Mouse (Mus musculus) neural tube, embryonic 11.5 days (tissue): ENCODE data around the gene Plac8. TPM values are rescaled to one million over a fixed set of nuclear protein-coding genes. Genes with fewer than 3 reads are reported as not detected.

ENCODE experiments used
- ATAC-seq: fragments of 200-750 bp; cut with Nextera tagmentation; 2 replicates; pipeline ENCODE4 v1.8.0; 2017; ENCODE audit warnings: moderate number of reproducible peaks, mild to moderate bottlenecking, moderate TSS enrichment, moderate library complexity; ENCODE audit not compliant: insufficient read depth, low FRiP score, low TSS enrichment
- DNase-seq: peaks from one replicate; pipeline ENCODE4 v3.0.0-alpha.2; 2015; ENCODE audit warnings: low spot score
- H3K27ac ChIP-seq: fragments of 300-500 bp; sonication (generic); 2 replicates; pipeline ENCODE4 v1.5.1; 2014; ENCODE audit warnings: low read depth, mild to moderate bottlenecking, low read length
- H3K27me3 ChIP-seq: fragments of 300-500 bp; sonication (generic); 2 replicates; pipeline ENCODE4 v1.6.1; 2014; ENCODE audit warnings: mild to moderate bottlenecking, low read length, mixed read lengths; ENCODE audit not compliant: control insufficient read depth, insufficient read depth
- H3K36me3 ChIP-seq: fragments of 300-500 bp; sonication (generic); 2 replicates; pipeline ENCODE4 v1.6.1; 2014; ENCODE audit warnings: mild to moderate bottlenecking, low read length, moderate library complexity, mixed read lengths; ENCODE audit not compliant: control insufficient read depth, insufficient read depth
- H3K4me1 ChIP-seq: fragments of 300-500 bp; sonication (generic); 2 replicates; pipeline ENCODE4 v1.6.1; 2014; ENCODE audit warnings: low read length, mixed read lengths; ENCODE audit not compliant: control insufficient read depth, insufficient read depth
- H3K4me2 ChIP-seq: fragments of 300-500 bp; sonication (generic); 2 replicates; pipeline ENCODE4 v1.6.1; 2014; ENCODE audit warnings: low read depth, mild to moderate bottlenecking, moderate library complexity
- H3K4me3 ChIP-seq: fragments of 300-500 bp; sonication (generic); 2 replicates; pipeline ENCODE4 v1.5.1; 2014; ENCODE audit warnings: low read depth, low read length
- H3K9ac ChIP-seq: fragments of 300-500 bp; sonication (generic); 2 replicates; pipeline ENCODE4 v1.6.1; 2014; ENCODE audit warnings: mild to moderate bottlenecking, low read length
- H3K9me3 ChIP-seq: fragments of 300-500 bp; sonication (generic); 2 replicates; pipeline ENCODE4 v1.6.1; 2016; ENCODE audit warnings: low read length; ENCODE audit not compliant: control insufficient read depth
- WGBS: fragments of 180-500 bp; shearing (Covaris S2); extraction: QIAGEN DNeasy Blood & Tissue Kit; methylation state at CpG from one replicate; pipeline ENCODE4 v1.1.7; 2014; 5-methylcytosine and 5-hydroxymethylcytosine counted together
- polyA plus RNA-seq: library from polyadenylated mRNA; unstranded; fragments of >200 nt; fragmentation: Nextera tagmentation; extraction: Ambion mirVana; gene quantifications from 2 replicates; pipeline ENCODE4 v1.2.1, GENCODE M21; 2014

The Plac8 gene
- polyA plus RNA-seq, 1 experiment from 2014 or later: 2.5 TPM

DNA sequence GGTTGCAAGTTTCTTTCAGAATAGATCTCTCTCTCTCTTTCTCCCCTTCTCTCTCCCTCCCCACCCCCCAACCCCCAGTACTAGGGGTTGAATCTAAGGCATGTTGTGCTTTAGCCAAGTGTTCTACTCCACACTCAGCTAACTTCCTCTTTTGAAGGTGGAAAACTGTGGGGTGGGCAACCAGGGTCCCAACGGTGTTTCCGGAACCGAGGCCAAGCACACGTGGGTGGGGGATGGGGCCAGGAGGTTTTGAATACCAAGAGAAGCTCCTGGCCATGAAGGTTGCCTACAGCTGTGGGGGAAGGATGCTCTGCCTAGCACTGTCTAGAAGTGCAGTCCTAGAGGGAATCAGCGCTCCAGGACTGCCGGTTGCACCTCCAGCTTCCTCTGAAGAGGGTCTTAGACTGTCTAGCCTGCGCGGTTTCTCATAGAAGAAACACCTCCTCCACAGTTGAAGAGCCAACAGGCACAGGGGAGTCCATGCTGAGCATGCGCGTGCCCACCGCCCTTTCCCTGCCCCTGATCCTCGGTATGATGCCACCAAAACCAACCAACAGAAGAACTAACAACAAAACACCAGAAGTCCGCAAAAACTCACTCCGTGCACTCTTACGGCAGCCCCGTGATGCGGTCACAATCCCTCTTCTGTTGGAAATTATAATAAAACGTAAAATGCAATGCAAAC is 2.7 kb downstream of the Plac8 start:
- Histone ChIP-seq H3K9me3 (no peaks in the 10 kb centered on the region), H3K4me1 (no peaks in the 10 kb centered on the region), H3K4me3 (no peak overlapping the region), H3K27ac (no peak overlapping the region), H3K9ac (no peak overlapping the region), H3K36me3 (no peaks in the 10 kb centered on the region), H3K4me2 (no peak overlapping the region), H3K27me3 (no peaks in the 10 kb centered on the region)
- ATAC-seq (no peak), DNase-seq (no peak)
- 83% methylated on average over 18 of the region's 18 CpGs for WGBS

DNA sequence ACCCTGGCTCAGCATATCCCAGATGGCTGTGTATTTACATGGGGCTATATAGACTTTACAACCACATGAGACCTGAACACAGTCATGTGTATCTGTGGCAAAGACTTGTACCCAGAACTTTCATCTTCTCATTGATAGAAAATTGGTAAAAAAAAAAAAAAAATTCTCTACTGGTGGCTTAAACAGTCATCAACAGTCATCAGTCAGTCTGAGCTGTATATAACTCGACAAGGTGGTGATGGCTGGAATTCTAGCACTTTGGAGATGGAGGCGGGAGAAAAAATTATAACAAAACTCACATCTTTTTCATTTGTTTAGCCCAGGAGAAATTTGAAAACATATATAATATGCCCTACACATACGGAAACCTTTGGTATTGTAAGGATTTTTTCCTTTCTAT is 3.2 kb downstream of the Plac8 start:
- Histone ChIP-seq H3K9ac (no peak overlapping the region), H3K4me3 (no peak overlapping the region), H3K27ac (no peak overlapping the region), H3K9me3 (no peaks in the 10 kb centered on the region), H3K4me1 (no peaks in the 10 kb centered on the region), H3K36me3 (no peaks in the 10 kb centered on the region), H3K4me2 (no peak overlapping the region), H3K27me3 (no peaks in the 10 kb centered on the region)
- no peak for DNase-seq
- WGBS: 92% methylated on average over 3 of the region's 3 CpGs
- ATAC-seq: no peak

DNA sequence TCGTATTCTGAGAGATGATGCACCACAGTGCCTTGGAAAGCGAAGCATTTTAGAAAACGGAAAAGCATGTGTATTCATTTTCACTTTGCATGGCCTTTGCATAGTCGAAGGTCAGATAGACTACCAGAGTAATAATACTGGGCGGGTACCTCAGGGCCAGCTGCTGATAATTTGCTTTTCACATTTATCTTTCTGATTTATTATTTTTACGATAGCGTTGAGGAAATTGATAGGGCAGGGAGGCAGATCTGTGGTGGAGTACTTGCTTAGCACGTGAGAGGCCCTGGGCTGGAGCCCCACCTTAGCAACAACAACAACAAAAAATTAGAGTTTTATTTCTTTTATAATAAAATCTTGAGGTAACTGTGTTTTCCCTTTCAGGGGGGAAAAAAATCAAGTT is 3.9 kb downstream of the Plac8 start:
- no peaks in the 10 kb centered on the region for H3K36me3 ChIP-seq
- no peaks in the 10 kb centered on the region for H3K27me3 ChIP-seq
- H3K4me2 ChIP-seq: no peak overlapping the region
- no peaks in the 10 kb centered on the region for H3K9me3 ChIP-seq
- H3K9ac ChIP-seq: no peak overlapping the region
- WGBS: 88% methylated on average over 8 of the region's 8 CpGs
- no peaks in the 10 kb centered on the region for H3K4me1 ChIP-seq
- no peak overlapping the region for H3K27ac ChIP-seq
- DNase-seq (no peak), ATAC-seq (no peak)
- H3K4me3 ChIP-seq: no peak overlapping the region

DNA sequence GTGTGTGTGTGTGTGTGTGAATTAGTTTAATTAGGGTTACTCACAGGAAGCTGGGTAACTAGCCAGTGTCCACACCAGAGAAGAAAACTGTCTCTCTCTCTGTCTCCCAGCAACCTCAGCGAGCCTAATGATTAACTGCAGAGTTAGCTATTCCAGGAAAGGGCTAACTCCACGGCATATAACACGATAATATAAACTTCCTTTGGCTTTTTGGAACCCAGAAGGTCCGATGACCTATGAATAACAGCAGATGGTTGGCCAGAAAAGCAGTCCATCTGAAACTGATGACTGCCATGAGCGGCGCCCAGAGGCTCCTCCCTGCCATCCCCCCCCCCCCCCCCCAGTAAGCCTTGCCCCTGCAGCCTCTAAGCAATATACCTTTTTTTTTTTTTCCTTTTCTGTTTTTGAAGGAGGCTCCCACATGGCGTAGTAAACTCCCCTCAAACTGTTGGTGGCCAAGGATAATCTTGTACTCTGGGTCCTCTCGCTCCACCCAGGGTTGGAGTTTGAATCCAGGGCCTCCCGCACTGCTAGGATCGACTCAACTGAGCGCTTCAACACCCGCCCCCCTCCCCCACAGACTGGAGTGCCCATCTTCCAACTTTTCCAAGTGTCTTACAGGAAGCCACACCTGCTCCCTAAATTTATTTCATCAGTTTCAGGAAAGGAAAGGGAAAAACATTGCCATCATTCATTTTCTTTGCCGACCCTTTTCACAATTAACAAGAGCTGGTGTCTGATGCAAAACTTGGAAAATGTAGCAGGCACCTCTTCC is 4.6 kb downstream of the Plac8 start:
- DNase-seq (no peak), ATAC-seq (no peak)
- Histone ChIP-seq H3K4me2 (no peak overlapping the region), H3K27ac (no peak overlapping the region), H3K36me3 (no peaks in the 10 kb centered on the region), H3K27me3 (no peaks in the 10 kb centered on the region), H3K4me3 (no peak overlapping the region), H3K4me1 (no peaks in the 10 kb centered on the region), H3K9me3 (no peaks in the 10 kb centered on the region), H3K9ac (no peak overlapping the region)
- WGBS: 81% methylated on average over 13 of the region's 13 CpGs

DNA sequence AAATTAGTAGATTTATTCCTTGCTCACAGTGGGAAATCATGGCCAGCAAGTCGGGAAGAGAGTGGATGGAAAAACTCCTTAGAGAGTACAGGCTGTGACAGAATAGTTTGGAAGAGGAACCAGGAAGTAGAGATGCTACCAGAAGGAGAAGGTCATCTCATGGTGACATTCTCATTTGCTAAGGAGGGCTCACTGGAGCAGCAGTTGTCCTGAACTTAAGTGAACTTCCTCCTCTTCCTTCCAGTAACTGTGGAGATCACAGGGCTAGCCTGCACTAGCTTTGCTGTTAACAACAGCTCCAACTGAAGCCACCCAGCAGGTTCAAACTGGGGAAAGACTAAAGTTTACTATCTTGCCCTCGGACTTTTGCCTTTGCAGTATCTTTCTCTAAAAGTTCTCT is 5.2 kb downstream of the Plac8 start:
- H3K9me3 ChIP-seq: no peaks in the 10 kb centered on the region
- H3K4me1 ChIP-seq: no peaks in the 10 kb centered on the region
- no peaks in the 10 kb centered on the region for H3K27me3 ChIP-seq
- H3K4me3 ChIP-seq: no peak overlapping the region
- no peak overlapping the region for H3K27ac ChIP-seq
- 75% methylated on average over 2 of the region's 2 CpGs for WGBS
- no peak for DNase-seq
- no peaks in the 10 kb centered on the region for H3K36me3 ChIP-seq
- no peak overlapping the region for H3K9ac ChIP-seq
- no peak for ATAC-seq
- H3K4me2 ChIP-seq: no peak overlapping the region

DNA sequence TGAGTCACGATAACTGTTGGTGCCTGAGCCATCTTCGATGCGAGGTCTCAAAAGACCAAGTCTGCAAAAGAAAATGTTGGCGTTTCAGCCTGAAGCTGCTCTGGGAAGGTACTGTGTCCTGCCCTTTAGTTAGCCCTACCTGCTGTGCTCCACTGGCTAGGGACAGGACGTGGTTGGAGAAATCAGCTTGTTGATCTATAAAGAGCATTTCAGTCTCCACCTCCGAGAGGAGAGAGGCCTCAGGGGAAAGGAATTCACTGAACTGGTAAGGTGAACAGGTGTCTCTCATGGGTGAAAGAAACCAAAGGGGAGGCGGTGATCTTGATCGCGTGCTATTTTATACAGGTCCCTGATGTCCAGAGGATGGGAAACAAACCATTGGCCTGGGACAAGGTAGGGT is 9.3 kb downstream of the Plac8 start:
- Histone ChIP-seq H3K27me3 (no peaks in the 10 kb centered on the region), H3K4me1 (no peaks in the 10 kb centered on the region), H3K4me3 (no peak overlapping the region), H3K36me3 (no peaks in the 10 kb centered on the region), H3K4me2 (no peak overlapping the region), H3K27ac (no peak overlapping the region), H3K9ac (no peak overlapping the region), H3K9me3 (no peaks in the 10 kb centered on the region)
- ATAC-seq (no peak), DNase-seq (no peak)
- 89% methylated on average over 9 of the region's 9 CpGs for WGBS

DNA sequence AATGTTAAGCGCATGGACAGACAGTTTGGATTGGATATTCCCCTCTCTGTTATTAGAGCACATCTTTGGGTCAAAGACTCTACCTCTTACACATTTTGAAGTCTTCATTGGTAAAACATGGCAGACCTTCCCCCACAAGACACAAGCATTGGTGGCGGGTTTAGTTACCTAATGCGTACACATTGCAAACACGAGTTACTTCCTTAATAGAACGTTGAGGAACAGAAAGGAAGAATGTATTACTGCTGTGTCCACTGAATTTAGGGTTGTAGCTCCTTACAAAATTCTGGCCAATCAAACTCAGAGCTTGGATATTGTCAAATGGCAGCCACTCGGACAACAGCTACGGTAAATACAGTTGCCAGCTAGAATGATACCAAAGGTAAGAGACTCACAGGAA is 12.7 kb downstream of the Plac8 start:
- no peak overlapping the region for H3K27ac ChIP-seq
- H3K9ac ChIP-seq: no peak overlapping the region
- H3K9me3 ChIP-seq: no peaks in the 10 kb centered on the region
- DNase-seq (no peak), ATAC-seq (no peak)
- no peaks in the 10 kb centered on the region for H3K27me3 ChIP-seq
- no peak overlapping the region for H3K4me3 ChIP-seq
- H3K4me1 ChIP-seq: no peaks in the 10 kb centered on the region
- H3K36me3 ChIP-seq: no peaks in the 10 kb centered on the region
- WGBS: 97% methylated on average over 7 of the region's 7 CpGs
- H3K4me2 ChIP-seq: no peak overlapping the region

DNA sequence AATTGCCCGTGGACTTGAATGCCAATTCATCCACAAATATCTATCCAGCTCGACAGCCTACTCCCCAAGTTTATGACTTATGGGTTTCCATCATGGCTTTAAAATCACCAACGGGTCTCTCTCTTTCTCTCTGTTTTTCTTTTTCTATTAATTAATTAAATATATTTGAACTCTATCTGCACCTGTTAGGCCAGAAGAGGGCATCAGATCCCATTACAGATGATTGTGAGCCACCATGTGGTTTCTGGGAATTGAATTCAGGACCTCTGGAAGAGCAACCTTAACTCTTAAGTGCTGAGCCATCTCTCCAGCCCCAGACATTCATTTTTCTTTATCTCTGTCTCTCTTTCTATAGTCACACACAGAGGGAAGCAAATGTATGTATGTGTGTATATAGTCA is 13.3 kb downstream of the Plac8 start:
- Histone ChIP-seq H3K4me3 (no peak overlapping the region), H3K9ac (no peak overlapping the region), H3K4me1 (no peaks in the 10 kb centered on the region), H3K4me2 (no peak overlapping the region), H3K9me3 (no peaks in the 10 kb centered on the region), H3K27ac (no peak overlapping the region), H3K36me3 (no peaks in the 10 kb centered on the region), H3K27me3 (no peaks in the 10 kb centered on the region)
- ATAC-seq (no peak), DNase-seq (no peak)
- WGBS: 84% methylated on average over 3 of the region's 3 CpGs

DNA sequence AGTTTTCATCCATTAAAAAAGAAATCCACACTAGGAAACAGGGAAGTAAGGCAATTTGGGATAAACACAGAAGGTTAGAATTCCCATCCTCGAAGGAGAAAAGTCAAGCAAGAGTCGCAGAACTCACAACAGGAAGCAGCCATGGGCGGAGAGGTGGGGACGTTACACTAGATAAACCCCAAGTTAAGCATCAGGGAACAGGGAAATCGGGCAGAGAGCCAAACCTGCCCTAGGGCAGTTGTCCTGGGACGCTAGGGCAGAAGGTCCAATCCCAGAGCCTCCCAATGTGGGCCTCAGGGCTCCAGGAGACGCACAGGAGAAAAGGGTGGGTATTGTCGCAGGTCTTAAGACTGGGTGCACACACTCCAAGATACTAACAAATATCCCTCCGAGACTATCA is 14.5 kb downstream of the Plac8 start:
- Histone ChIP-seq H3K27me3 (no peaks in the 10 kb centered on the region), H3K4me3 (no peak overlapping the region), H3K27ac (no peak overlapping the region), H3K36me3 (no peaks in the 10 kb centered on the region), H3K9ac (no peak overlapping the region), H3K4me2 (no peak overlapping the region), H3K9me3 (no peaks in the 10 kb centered on the region), H3K4me1 (no peaks in the 10 kb centered on the region)
- 78% methylated on average over 9 of the region's 9 CpGs for WGBS
- ATAC-seq: no peak
- no peak for DNase-seq
